Mouse (Mus musculus) ES-Bruce4 (cell line): ENCODE data around the gene Sppl2b. TPM values are rescaled to one million over a fixed set of nuclear protein-coding genes. Genes with fewer than 3 reads are reported as not detected.

Experiments
- H3K27ac ChIP-seq: 2 replicates; pipeline ENCODE4 v1.5.1; 2012; ENCODE audit warnings: low read length, inconsistent platforms; ENCODE audit not compliant: insufficient read depth
- H3K27me3 ChIP-seq: 2 replicates; pipeline ENCODE4 v1.6.1; 2012; ENCODE audit warnings: mild to moderate bottlenecking, low read length, inconsistent platforms; ENCODE audit not compliant: control insufficient read depth, poor library complexity, insufficient read depth, severe bottlenecking
- H3K36me3 ChIP-seq: 2 replicates; pipeline ENCODE4 v1.6.1; 2012; ENCODE audit warnings: inconsistent platforms, mild to moderate bottlenecking, low read length, moderate library complexity; ENCODE audit not compliant: control insufficient read depth, poor library complexity, insufficient read depth, severe bottlenecking
- H3K4me1 ChIP-seq: one replicate; pipeline ENCODE4 v1.8.1; 2011; ENCODE audit warnings: low read length; ENCODE audit not compliant: control insufficient read depth, insufficient read depth
- H3K4me3 ChIP-seq: 2 replicates; pipeline ENCODE4 v1.5.1; 2011; ENCODE audit warnings: low read depth, mild to moderate bottlenecking, low read length
- H3K9ac ChIP-seq: 2 replicates; pipeline ENCODE4 v1.6.1; 2012; ENCODE audit warnings: low read depth, mild to moderate bottlenecking, inconsistent platforms; ENCODE audit not compliant: poor library complexity, severe bottlenecking
- H3K9me3 ChIP-seq: replicated peaks from 2 replicates; pipeline ENCODE4 v1.6.1; 2012; ENCODE audit warnings: mild to moderate bottlenecking, low read length, inconsistent platforms; ENCODE audit not compliant: control insufficient read depth, poor library complexity, insufficient read depth, severe bottlenecking
- CTCF ChIP-seq: IDR thresholded peaks from one replicate; pipeline ENCODE4 v1.8.1; 2011; ENCODE audit warnings: low read depth, low read length
- EP300 ChIP-seq: IDR thresholded peaks from 2 replicates; pipeline ENCODE4 v1.6.1; 2011; ENCODE audit warnings: low read depth, low read length; ENCODE audit not compliant: insufficient read depth
- POLR2A ChIP-seq: IDR thresholded peaks from one replicate; pipeline ENCODE4 v1.8.1; 2011; ENCODE audit warnings: low read length; ENCODE audit not compliant: insufficient read depth
- polyA plus RNA-seq: library from polyadenylated mRNA; stranded (reverse); fragments of >200 nt; gene quantifications from 2 replicates; pipeline ENCODE4 v1.2.4, GENCODE M21; 2011; ENCODE audit warnings: low read depth; ENCODE audit not compliant: missing spikeins, insufficient read depth, insufficient read length

Sppl2b gene
- polyA plus RNA-seq, 1 experiment = 7.6 TPM

- TF ChIP-seq POLR2A (no peak), EP300 (no peak), CTCF (no peak)
- no peak overlapping the region for H3K9ac ChIP-seq
- no peak overlapping the region for H3K27ac ChIP-seq
- H3K36me3 ChIP-seq = 0 out of 2 replicates have a peak, but pooled peaks cover 3% of the 10 kb centered on the region
- H3K4me1 ChIP-seq = no peaks in the 10 kb centered on the region
- H3K9me3 ChIP-seq = no peaks in the 10 kb centered on the region
- no peak overlapping the region for H3K4me3 ChIP-seq
- no peaks in the 10 kb centered on the region for H3K27me3 ChIP-seq
Measured at GRCm38 (mm10) chr10:80857386-80857785, 2.3 kb downstream of the Sppl2b start.

- Histone ChIP-seq H3K27me3 (no peaks in the 10 kb centered on the region), H3K4me1 (no peaks in the 10 kb centered on the region), H3K36me3 (0 out of 2 replicates have a peak, but pooled peaks cover 3% of the 10 kb centered on the region), H3K9me3 (no peaks in the 10 kb centered on the region), H3K4me3 (no peak overlapping the region), H3K9ac (no peak overlapping the region), H3K27ac (no peak overlapping the region)
- no peak for TF ChIP-seq EP300
- TF ChIP-seq POLR2A = no peak
- TF ChIP-seq CTCF = no peak
Measured at GRCm38 (mm10) chr10:80857848-80858247, 2.8 kb downstream of the Sppl2b start.

- no peaks in the 10 kb centered on the region for H3K36me3 ChIP-seq
- no peaks in the 10 kb centered on the region for H3K9me3 ChIP-seq
- TF ChIP-seq CTCF (no peak), POLR2A (no peak), EP300 (no peak)
- H3K27me3 ChIP-seq = no peaks in the 10 kb centered on the region
- H3K9ac ChIP-seq = no peak overlapping the region
- H3K4me3 ChIP-seq = no peak overlapping the region
- no peak overlapping the region for H3K27ac ChIP-seq
- H3K4me1 ChIP-seq = no peaks in the 10 kb centered on the region
Measured at GRCm38 (mm10) chr10:80858350-80858935, 3.4 kb downstream of the Sppl2b start.

- TF ChIP-seq CTCF = no peak
- no peak for TF ChIP-seq POLR2A
- TF ChIP-seq EP300 = no peak
- H3K27me3 ChIP-seq = no peaks in the 10 kb centered on the region
- H3K9ac ChIP-seq = no peak overlapping the region
- H3K27ac ChIP-seq = no peak overlapping the region
- no peaks in the 10 kb centered on the region for H3K9me3 ChIP-seq
- H3K36me3 ChIP-seq = no peaks in the 10 kb centered on the region
- H3K4me3 ChIP-seq = no peak overlapping the region
- H3K4me1 ChIP-seq = no peaks in the 10 kb centered on the region
Measured at GRCm38 (mm10) chr10:80862305-80862704, 7.2 kb downstream of the Sppl2b start.

- H3K4me3 ChIP-seq = no peak overlapping the region
- TF ChIP-seq CTCF = no peak
- no peak for TF ChIP-seq EP300
- H3K9ac ChIP-seq = no peak overlapping the region
- no peaks in the 10 kb centered on the region for H3K27me3 ChIP-seq
- H3K4me1 ChIP-seq = no peaks in the 10 kb centered on the region
- no peaks in the 10 kb centered on the region for H3K9me3 ChIP-seq
- no peaks in the 10 kb centered on the region for H3K36me3 ChIP-seq
- no peak overlapping the region for H3K27ac ChIP-seq
Measured at GRCm38 (mm10) chr10:80864446-80864845, 9.4 kb downstream of the Sppl2b start.

- Histone ChIP-seq H3K4me1 (no peaks in the 10 kb centered on the region), H3K36me3 (no peaks in the 10 kb centered on the region), H3K27ac (no peak overlapping the region), H3K4me3 (no peak overlapping the region), H3K27me3 (no peaks in the 10 kb centered on the region), H3K9ac (no peak overlapping the region), H3K9me3 (no peaks in the 10 kb centered on the region)
- TF ChIP-seq POLR2A = no peak
- TF ChIP-seq EP300 = no peak
- no peak for TF ChIP-seq CTCF
Measured at GRCm38 (mm10) chr10:80870993-80871392, 15.9 kb downstream of the Sppl2b start.
